Mouse (Mus musculus): ENCODE data around the gene Dap. TPM values are rescaled to one million over a fixed set of nuclear protein-coding genes. Genes with fewer than 3 reads are reported as not detected.

Dap gene
- total and polyA plus RNA-seq, 2 experiments from 2014 or later: 36.8 to 47.5 TPM

- H3K36me3 ChIP-seq (replicated peaks; ENCODE audit: control insufficient read depth, insufficient read depth, low read length): 0 out of 2 replicates have a peak, but pooled peaks cover 4% of the 10 kb centered on the region
- H3K27me3 ChIP-seq (ENCODE audit: control insufficient read depth, insufficient read depth, low read length): no peaks in the 10 kb centered on the region
- H3K4me1 ChIP-seq (ENCODE audit: control insufficient read depth, insufficient read depth): no peaks in the 10 kb centered on the region
- H3K9me3 ChIP-seq (replicated peaks; ENCODE audit: control insufficient read depth, low read length): no peaks in the 10 kb centered on the region
- 84% methylated on average over 12 of the region's 12 CpGs for WGBS
- H3K4me3 ChIP-seq (ENCODE audit: low read depth, low read length): no peak overlapping the region
- ATAC-seq (ENCODE audit: insufficient read depth, low read depth): no peak
- no peak overlapping the region for H3K27ac ChIP-seq (ENCODE audit: low read depth)
- TF ChIP-seq CTCF (IDR thresholded peaks at IDR 0.05; ENCODE audit: low read depth) (peak; percentile 14), EP300 (IDR thresholded peaks at IDR 0.05; ENCODE audit: low read depth) (no peak)
- no peak overlapping the region for H3K9ac ChIP-seq (replicated peaks; ENCODE audit: low read depth, low read length)
- H3K4me2 ChIP-seq (ENCODE audit: low read depth, low read length): no peak overlapping the region
- DNase-seq (ENCODE audit: low spot score): no peak
These were observed 96.7 kb downstream of the Dap start for GRCm38 (mm10) chr15:31320598-31321377.

- Histone ChIP-seq H3K4me2 (ENCODE audit: low read depth, low read length) (no peak overlapping the region), H3K9ac (replicated peaks; ENCODE audit: low read depth, low read length) (no peak overlapping the region), H3K4me1 (ENCODE audit: control insufficient read depth, insufficient read depth) (no peaks in the 10 kb centered on the region), H3K4me3 (ENCODE audit: low read depth, low read length) (no peak overlapping the region), H3K9me3 (replicated peaks; ENCODE audit: control insufficient read depth, low read length) (no peaks in the 10 kb centered on the region), H3K36me3 (replicated peaks; ENCODE audit: control insufficient read depth, insufficient read depth, low read length) (0 out of 2 replicates have a peak, but pooled peaks cover 4% of the 10 kb centered on the region), H3K27ac (ENCODE audit: low read depth) (no peak overlapping the region), H3K27me3 (ENCODE audit: control insufficient read depth, insufficient read depth, low read length) (no peaks in the 10 kb centered on the region)
- WGBS: 77% methylated on average over 4 of the region's 4 CpGs
- TF ChIP-seq CTCF (IDR thresholded peaks at IDR 0.05; ENCODE audit: low read depth) (peak; percentile 25), EP300 (IDR thresholded peaks at IDR 0.05; ENCODE audit: low read depth) (no peak)
- ATAC-seq (ENCODE audit: insufficient read depth, low read depth): no peak
- DNase-seq (ENCODE audit: low spot score): no peak
These were observed 99.6 kb downstream of the Dap start for GRCm38 (mm10) chr15:31323684-31324083.

Other genes with a start within 250 kb of the Dap start
- 12.9 and 23.3 TPM in 2 replicates for gene Ankrd33b, start 143.4 kb downstream of the Dap start, total RNA-seq (2014; rRNA removed; ENCODE audit: low replicate concordance)
- gene Ankrd33b, start 143.4 kb downstream of the Dap start, polyA plus RNA-seq (2015; fragmentation: Nextera tagmentation; extraction: Ambion mirVana): 5.1 and 5.6 TPM in 2 replicates
- gene Ropn1l, start 229.4 kb downstream of the Dap start, total RNA-seq (2014; rRNA removed; ENCODE audit: low replicate concordance): 3.5 TPM in 1 of 2 replicates, not detected in the other
- gene Ropn1l, start 229.4 kb downstream of the Dap start, polyA plus RNA-seq (2015; fragmentation: Nextera tagmentation; extraction: Ambion mirVana): 2.4 and 2.5 TPM in 2 replicates